Mouse (Mus musculus): ENCODE measurements around the gene Scamp5. TPM values are rescaled to one million over a fixed set of nuclear protein-coding genes. Genes with fewer than 3 reads are reported as not detected.

Gene Scamp5
- 252 and 282 TPM in 2 replicates for total RNA-seq (2014; rRNA removed)
- 167 and 175 TPM in 2 replicates for polyA plus RNA-seq (2015; fragmentation: Nextera tagmentation; extraction: Ambion mirVana)

GRCm38 (mm10) chr9:57467896-57468549 lies at the start of gene Scamp5:
TSS of gene Scamp5 (minus strand) at chr9:57468060.
- ATAC-seq (peak; percentile 95), DNase-seq (peak; percentile 96)
- no peaks in the 10 kb centered on the region for H3K9me3 ChIP-seq (ENCODE audit: low read length)
- H3K27me3 ChIP-seq (ENCODE audit: insufficient read depth, low read length) = no peaks in the 10 kb centered on the region
- peak within 1 kb of the TSS; percentile 98 for H3K4me3 ChIP-seq (ENCODE audit: low read depth, low read length)
- H3K36me3 ChIP-seq (ENCODE audit: insufficient read depth) = peaks cover 14% of the 10 kb centered on the region; the same call in 1 of the 2 replicates
- H3K9ac ChIP-seq = peak within 1 kb of the TSS; percentile 99
- H3K4me1 ChIP-seq (ENCODE audit: insufficient read depth) = peaks cover 9% of the 10 kb centered on the region; the same call in 1 of the 2 replicates
- 5% methylated on average over 48 of the region's 48 CpGs for WGBS
- H3K4me2 ChIP-seq (ENCODE audit: low read depth) = peak within 1 kb of the TSS; percentile 85
- H3K27ac ChIP-seq (ENCODE audit: low read depth, low read length) = peak within 1 kb of the TSS; percentile 94
- no peak for TF ChIP-seq CTCF (IDR thresholded peaks at IDR 0.05; ENCODE audit: low read depth)

DNA sequence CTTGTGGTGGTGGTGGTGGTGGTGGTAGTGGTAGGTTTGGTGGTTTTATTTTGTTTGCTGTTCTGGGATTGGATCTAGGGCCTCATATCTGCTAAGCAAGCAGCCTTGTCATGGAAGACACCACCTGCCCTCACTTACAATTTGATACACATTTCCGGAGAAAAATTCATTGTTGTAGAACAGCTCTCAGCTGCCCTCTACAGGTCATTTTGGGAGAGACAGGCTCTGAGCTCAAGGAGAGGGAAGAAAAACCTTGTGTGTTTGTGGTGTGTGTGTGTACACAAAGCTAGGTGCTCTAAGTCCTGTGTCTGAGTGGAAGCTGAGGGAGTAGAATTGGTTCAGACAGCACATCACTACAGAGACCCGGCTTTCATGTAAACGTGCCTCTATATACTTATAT lies 49.3 kb upstream of the Scamp5 start:
- Histone ChIP-seq H3K27ac (ENCODE audit: low read depth, low read length) (peak overlapping the region; percentile 42; the same call in 1 of the 2 replicates), H3K9ac (no peak overlapping the region), H3K4me3 (ENCODE audit: low read depth, low read length) (no peak overlapping the region), H3K27me3 (ENCODE audit: insufficient read depth, low read length) (no peaks in the 10 kb centered on the region), H3K4me1 (ENCODE audit: insufficient read depth) (0 out of 2 replicates have a peak, but pooled peaks cover 2% of the 10 kb centered on the region), H3K9me3 (ENCODE audit: low read length) (no peaks in the 10 kb centered on the region), H3K36me3 (ENCODE audit: insufficient read depth) (no peaks in the 10 kb centered on the region), H3K4me2 (ENCODE audit: low read depth) (no peak overlapping the region)
- DNase-seq = peak; percentile 93
- peak; percentile 91 for TF ChIP-seq CTCF (IDR thresholded peaks at IDR 0.05; ENCODE audit: low read depth)
- 9% methylated on average over 3 of the region's 3 CpGs for WGBS
- peak; percentile 44 for ATAC-seq

GRCm38 (mm10) chr9:57510577-57510976 lies 42.7 kb upstream of the Scamp5 start:
- ATAC-seq (no peak), DNase-seq (no peak)
- TF ChIP-seq CTCF (IDR thresholded peaks at IDR 0.05; ENCODE audit: low read depth) = no peak
- H3K27me3 ChIP-seq (ENCODE audit: insufficient read depth, low read length) = no peaks in the 10 kb centered on the region
- H3K9me3 ChIP-seq (ENCODE audit: low read length) = no peaks in the 10 kb centered on the region
- H3K4me1 ChIP-seq (ENCODE audit: insufficient read depth) = no peaks in the 10 kb centered on the region
- H3K4me2 ChIP-seq (ENCODE audit: low read depth) = no peak overlapping the region
- H3K36me3 ChIP-seq (ENCODE audit: insufficient read depth) = no peaks in the 10 kb centered on the region
- H3K9ac ChIP-seq = no peak overlapping the region
- WGBS = 75% methylated on average over 2 of the region's 2 CpGs
- no peak overlapping the region for H3K27ac ChIP-seq (ENCODE audit: low read depth, low read length)
- H3K4me3 ChIP-seq (ENCODE audit: low read depth, low read length) = no peak overlapping the region

GRCm38 (mm10) chr9:57505700-57506099 lies 37.8 kb upstream of the Scamp5 start:
- no peak overlapping the region for H3K9ac ChIP-seq
- no peaks in the 10 kb centered on the region for H3K9me3 ChIP-seq (ENCODE audit: low read length)
- TF ChIP-seq CTCF (IDR thresholded peaks at IDR 0.05; ENCODE audit: low read depth) = peak; percentile 21; the same call in 1 of the 2 replicates
- ATAC-seq (peak; percentile 75), DNase-seq (no peak)
- H3K4me3 ChIP-seq (ENCODE audit: low read depth, low read length) = peak overlapping the region; percentile 9; the same call in 1 of the 2 replicates
- no peaks in the 10 kb centered on the region for H3K36me3 ChIP-seq (ENCODE audit: insufficient read depth)
- H3K4me1 ChIP-seq (ENCODE audit: insufficient read depth) = peaks cover 27% of the 10 kb centered on the region
- 0 out of 2 replicates have a peak, but pooled peaks cover 8% of the 10 kb centered on the region for H3K27me3 ChIP-seq (ENCODE audit: insufficient read depth, low read length)
- 9% methylated on average over 8 of the region's 8 CpGs for WGBS
- peak overlapping the region; percentile 71 for H3K27ac ChIP-seq (ENCODE audit: low read depth, low read length)
- peak overlapping the region; percentile 95 for H3K4me2 ChIP-seq (ENCODE audit: low read depth)

GRCm38 (mm10) chr9:57504891-57505290 lies 37.0 kb upstream of the Scamp5 start:
- H3K9ac ChIP-seq = peak overlapping the region; percentile 46; the same call in 1 of the 2 replicates
- H3K36me3 ChIP-seq (ENCODE audit: insufficient read depth) = no peaks in the 10 kb centered on the region
- WGBS = 52% methylated on average over 10 of the region's 10 CpGs
- H3K4me2 ChIP-seq (ENCODE audit: low read depth) = peak overlapping the region; percentile 95
- H3K27me3 ChIP-seq (ENCODE audit: insufficient read depth, low read length) = 0 out of 2 replicates have a peak, but pooled peaks cover 8% of the 10 kb centered on the region
- H3K9me3 ChIP-seq (ENCODE audit: low read length) = no peaks in the 10 kb centered on the region
- H3K27ac ChIP-seq (ENCODE audit: low read depth, low read length) = peak overlapping the region; percentile 79
- no peak for DNase-seq
- TF ChIP-seq CTCF (IDR thresholded peaks at IDR 0.05; ENCODE audit: low read depth) = no peak
- peak overlapping the region; percentile 41 for H3K4me3 ChIP-seq (ENCODE audit: low read depth, low read length)
- ATAC-seq = no peak
- H3K4me1 ChIP-seq (ENCODE audit: insufficient read depth) = peaks cover 27% of the 10 kb centered on the region

GRCm38 (mm10) chr9:57504381-57504700 lies 36.5 kb upstream of the Scamp5 start:
- TF ChIP-seq CTCF (IDR thresholded peaks at IDR 0.05; ENCODE audit: low read depth) = peak; percentile 66
- H3K4me3 ChIP-seq (ENCODE audit: low read depth, low read length) = peak overlapping the region; percentile 41
- DNase-seq (no peak), ATAC-seq (peak; percentile 60)
- H3K27ac ChIP-seq (ENCODE audit: low read depth, low read length) = peak overlapping the region; percentile 79
- H3K36me3 ChIP-seq (ENCODE audit: insufficient read depth) = no peaks in the 10 kb centered on the region
- no peaks in the 10 kb centered on the region for H3K9me3 ChIP-seq (ENCODE audit: low read length)
- peak overlapping the region; percentile 95 for H3K4me2 ChIP-seq (ENCODE audit: low read depth)
- under 1% methylated on average over 34 of the region's 34 CpGs for WGBS
- peak overlapping the region; percentile 46 for H3K9ac ChIP-seq
- H3K27me3 ChIP-seq (ENCODE audit: insufficient read depth, low read length) = 0 out of 2 replicates have a peak, but pooled peaks cover 8% of the 10 kb centered on the region
- peaks cover 27% of the 10 kb centered on the region for H3K4me1 ChIP-seq (ENCODE audit: insufficient read depth)

Data from forebrain, postnatal 0 days (tissue).